Mouse (Mus musculus): ENCODE measurements around the gene Zfp59.
"Not testable (repeated sequence)": the region's sequence is repeated elsewhere in the genome, so short reads cannot be mapped to it uniquely, and the experiment has no call there.

The Zfp59 gene

DNA sequence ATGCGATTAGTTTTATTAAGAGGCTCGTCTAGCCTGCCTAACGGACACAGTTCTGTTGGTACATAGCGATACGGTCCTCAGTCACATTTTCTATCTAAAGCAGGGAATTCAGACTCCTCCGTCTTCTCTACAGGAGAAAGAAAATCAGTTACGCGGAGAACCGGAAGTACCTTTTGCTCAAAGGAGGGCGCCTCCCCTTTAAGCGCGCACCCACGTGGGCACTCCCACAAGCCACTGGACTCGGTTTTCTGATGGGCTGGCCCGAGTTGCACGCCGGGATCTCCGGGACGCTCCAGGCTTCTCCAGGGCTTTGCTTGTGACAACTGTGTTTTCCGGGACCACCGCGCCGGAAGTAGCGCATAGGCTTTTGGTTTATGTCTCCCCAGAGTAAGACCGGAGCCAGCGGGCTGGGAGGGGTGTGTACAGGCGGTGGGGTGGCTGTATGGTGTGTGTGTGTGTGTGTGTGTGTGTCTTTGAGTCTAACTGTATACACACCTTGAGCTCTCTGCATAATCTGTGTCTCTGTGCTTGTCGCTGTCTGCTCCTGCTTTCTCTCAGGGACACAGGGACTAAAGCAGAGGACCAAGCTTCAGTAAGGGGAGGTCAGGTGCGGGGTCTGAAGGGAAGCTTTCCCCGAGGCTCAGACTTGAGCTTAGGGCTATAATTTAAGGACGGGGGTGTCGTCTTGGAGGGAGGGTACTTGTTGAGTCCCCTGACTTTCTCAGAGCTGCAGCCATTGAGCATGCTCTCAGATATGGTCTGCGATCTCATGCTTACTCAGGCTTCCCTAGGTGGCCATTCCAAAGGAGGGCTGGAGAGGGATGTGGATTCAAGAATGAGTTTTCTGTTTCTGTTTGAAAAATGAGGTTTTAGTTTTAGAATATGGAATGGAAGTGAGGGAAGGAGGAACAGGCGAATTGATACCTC is at the start of gene Zfp59:
Gene Zfp59, plus strand, starts transcription at position 285 of the 927 bp plus-strand sequence.
- DNase-seq (ENCODE audit: low spot score), result peak; percentile 71

DNA sequence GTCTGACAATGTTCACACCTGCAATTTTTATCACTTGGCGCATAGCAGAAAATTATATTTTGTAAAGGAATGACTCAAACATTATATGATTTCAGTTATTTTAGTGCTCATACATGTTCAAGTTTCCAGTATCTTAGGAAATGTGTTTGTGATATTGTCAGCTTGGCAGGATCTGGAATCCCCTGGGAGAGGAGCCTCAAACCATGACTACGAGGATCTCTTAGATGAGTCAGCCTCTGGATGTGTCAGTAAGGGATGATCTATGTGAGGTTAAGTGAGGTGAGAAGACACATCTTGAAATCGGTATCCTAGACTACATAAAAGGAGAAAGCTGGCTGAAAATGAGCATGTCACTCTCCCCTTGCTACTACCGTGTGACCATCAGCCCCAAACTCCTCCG is 49.1 kb upstream of the Zfp59 start:
- DNase-seq (ENCODE audit: low spot score), result no peak

DNA sequence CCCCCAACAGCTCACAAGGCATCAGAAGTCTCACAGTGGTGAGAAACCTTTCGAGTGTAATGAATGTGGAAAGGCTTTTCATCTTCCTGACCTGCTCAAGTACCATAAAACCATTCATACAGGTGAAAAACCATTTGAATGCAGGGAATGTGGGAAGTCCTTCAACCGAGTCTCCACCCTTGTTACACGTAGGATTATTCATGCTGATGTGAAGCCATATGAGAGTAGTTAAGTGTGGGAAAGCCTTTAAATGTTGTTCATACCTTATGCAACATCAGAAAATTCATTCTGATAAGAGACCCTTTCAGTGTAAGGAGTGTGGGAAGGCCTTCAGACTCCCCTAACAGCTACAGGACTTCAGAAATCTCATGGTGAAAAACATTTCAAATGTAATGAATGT is 44.5 kb upstream of the Zfp59 start:
- not testable (repeated sequence) for DNase-seq (ENCODE audit: low spot score)

DNA sequence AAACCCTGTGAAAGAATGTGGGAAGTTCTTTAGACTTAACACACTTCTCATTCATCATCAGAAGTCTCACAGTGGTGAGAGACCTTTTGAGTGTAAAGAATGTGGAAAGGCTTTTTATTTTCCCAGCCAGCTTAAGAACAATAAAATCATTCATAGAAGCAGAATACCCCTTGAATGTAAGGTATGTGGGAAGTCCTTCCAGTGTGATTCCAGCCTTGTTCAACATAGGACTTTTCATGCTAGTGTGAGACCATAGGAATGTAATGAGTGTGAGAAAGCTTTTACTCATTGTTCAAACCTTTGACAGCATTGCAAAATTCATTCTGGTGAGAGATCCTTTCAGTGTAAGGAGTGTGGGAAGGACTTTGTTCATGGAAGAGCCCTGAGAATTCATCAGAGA is 43.8 kb upstream of the Zfp59 start:
- DNase-seq (ENCODE audit: low spot score), result no peak

DNA sequence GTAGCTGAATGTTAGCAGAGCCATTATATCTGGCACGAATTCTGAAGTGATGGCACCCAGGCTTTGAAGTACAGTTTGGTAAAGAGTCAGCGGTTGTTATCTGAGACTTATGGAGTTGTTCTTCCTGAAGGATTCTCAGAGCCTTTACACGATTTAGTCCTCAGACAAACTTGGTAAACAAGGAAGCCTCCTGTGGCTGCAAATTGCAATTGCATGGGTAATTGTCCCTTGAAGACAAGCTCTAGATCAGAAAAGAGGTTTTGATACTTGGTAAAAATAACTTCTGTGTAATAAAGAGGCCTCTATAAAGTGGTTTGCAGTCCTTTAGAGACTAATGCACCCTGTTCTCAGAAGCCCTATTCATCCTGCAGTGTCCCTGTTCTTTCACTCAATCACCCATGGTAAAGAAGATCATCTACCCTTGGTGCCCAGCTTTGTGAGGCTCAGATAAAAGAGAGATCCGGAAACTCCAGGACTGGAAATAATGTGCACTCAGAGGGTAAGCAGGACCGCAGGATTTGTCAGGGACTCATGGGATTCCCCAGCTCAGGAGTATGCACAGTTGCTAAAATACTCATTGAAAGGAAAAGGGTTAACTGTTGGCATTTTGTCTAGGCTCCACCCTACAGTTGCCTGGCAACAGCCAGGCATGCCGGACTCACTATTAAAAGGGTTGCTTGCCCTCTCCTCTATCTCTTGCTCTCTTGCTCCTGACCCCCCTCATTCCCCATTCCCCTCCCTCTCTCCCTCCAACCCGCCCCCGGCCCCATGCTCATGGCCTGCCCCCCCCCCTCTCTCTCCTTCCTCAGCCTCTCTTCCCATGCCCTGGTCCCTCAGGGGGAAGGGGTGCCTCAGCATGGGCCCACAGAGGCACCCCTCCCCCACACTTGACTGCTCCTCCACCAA is 40.2 kb upstream of the Zfp59 start:
- DNase-seq (ENCODE audit: low spot score), result no peak

DNA sequence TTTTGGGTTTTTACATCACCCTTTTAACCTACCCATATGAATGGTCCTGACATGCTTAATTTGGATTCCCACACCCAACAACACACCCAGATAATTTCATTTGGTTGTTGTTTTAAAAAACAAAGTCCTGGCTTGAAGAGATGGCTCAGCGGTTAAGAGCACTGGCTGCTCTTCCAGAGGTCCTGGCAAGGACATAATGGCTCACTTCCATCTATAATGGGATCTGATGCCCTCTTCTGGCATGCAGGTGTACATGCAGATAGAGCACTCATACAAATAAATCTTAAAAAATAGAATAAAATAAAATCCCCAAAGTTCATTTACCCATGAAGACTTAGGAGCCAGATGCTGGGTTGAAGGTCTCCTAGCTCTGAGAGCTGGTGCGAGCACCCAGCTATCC is 37.3 kb upstream of the Zfp59 start:
- no peak for DNase-seq (ENCODE audit: low spot score)

DNA sequence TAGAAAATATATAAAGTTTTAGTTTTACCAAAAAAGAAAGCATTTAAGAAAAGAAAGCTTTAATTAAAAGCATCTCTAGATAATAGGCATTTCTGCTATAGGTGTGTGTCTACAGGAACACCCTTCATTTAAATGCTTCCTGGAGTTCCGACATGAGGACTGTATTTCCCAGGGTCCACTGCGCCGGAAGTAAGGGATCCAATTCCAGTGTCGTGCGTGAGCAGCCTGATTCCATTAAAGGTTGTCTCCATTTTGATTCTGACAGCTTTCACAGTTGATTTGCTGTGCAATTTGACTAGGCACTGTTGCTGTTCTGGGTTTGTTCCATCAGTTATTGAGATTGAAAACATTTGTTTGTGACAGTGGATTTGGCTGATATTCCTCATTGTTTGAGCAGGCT is 35.4 kb upstream of the Zfp59 start:
- no peak for DNase-seq (ENCODE audit: low spot score)

DNA sequence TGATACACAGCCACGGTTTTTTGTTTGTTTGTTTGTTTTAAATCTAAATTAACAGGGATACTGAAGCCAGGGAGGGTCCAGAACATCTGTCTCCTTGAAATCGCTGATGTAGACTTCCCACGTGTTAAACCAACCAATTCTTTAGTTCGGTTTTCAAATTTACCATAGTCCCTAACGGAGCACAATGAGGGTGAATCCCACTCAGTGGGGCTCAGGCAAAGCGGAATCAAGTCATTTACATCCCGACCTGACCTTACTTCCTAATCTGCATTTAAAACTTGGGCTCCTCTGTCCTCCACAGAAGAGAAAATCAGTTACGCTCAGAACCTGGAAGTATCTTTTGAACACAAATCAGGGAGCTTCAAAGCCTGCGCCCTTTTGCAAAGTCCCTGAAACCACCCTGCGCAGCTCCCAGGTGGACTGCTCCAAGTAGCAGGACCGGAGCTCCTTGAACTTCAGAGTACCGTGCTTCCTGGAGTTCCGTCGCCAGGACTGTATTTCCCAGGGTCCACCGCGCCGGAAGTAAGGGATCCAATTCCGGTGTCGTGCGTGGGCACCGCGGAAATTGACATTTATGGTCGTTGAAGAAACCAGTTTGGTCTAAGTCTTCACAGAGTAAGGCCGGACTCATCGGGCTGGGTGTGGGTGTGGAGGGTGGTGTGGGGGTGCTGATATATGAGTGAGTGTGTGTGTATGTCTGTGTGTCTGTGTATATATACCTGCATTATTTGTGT is 33.9 kb upstream of the Zfp59 start:
- DNase-seq (ENCODE audit: low spot score), result peak; percentile 58

DNA sequence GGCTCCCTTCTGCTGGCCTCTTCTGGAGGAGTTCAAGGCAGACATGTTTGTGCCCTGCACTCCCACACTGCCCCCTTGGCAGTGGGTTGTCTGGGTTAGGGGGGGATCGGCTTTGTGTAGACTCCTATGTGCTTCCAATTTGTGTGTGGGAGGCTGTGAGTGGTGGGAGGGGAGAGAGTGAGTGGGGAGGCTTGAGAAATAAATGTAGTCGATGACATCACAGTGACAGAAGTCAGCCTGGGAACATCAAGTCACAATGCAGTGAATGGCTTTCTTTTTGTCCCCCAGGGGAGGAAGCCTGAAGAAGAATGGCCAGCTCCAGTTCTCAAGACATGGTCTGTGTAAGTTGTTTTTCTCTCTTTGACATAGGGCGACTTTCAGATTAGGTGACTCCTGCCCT is 31.5 kb upstream of the Zfp59 start, which contains the start of gene Zfp626:
Gene Zfp626, plus strand, starts transcription at position 301 of the 400 bp plus-strand sequence.
- not testable (repeated sequence) for DNase-seq (ENCODE audit: low spot score)

DNA sequence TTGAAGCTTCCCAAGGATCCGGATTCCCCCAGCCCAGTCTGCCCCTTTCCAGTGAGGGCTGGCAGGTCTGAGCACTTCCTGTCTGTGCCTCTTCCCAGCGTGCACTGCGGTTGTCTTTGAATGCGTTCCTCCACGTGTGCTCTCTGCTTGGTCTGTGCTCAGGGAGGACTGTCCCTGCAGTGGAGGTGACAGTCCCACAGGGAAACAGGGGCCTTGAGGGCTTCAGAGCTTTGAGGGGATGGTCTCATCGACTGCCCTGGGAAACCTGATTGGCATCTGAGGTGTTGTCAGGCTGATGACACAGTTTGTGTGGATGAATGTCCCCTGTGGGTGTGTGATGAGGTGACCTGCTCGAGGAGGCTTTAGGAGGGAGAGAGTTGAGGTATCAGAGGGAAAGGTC is 31.1 kb upstream of the Zfp59 start:
- not testable (repeated sequence) for DNase-seq (ENCODE audit: low spot score)

DNA sequence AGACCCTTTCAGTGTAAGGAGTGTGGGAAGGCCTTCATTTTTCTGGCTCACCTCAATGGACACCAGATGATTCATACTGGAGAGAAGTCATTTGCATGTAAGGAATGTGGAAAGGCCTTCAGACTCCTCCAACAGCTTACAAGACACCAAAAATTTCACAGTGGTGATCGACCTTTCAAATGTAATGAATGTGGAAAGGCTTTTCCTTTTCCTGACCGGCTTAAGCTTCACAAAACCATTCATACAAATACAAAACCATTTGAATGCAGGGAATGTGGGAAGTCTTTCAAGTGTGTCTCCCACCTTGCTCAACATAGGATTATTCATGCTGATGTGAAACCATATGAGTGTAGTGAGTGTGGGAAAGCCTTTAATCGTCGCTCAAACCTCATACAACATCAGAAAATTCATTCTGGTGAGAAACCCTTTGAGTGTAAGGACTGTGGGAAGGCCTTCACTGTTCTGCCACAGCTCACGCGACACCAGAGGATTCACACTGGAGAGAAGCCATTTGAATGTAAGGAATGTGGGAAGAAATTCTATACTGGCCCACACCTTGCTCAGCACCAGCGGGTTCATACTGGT is 19.8 kb upstream of the Zfp59 start:
- no peak for DNase-seq (ENCODE audit: low spot score)

DNA sequence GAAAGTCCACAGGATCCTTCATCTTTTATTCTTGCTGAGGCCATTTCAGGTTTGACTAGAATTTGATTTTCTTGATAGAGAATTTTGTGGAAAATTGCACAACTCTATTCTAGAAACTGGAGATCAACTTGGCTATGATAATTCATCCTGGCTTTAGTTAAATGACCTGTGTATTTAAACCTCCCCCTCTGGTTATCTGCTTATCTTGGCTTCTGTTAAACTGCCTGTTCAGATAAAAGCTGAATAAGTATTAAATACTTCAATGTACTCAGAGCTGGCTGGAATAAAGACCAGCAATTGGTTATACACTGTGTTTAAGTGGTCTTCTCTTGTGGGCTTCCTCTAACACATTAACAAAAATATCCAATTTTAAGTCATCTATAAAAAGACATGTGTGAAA is 15.8 kb upstream of the Zfp59 start:
- DNase-seq (ENCODE audit: low spot score), result no peak

DNA sequence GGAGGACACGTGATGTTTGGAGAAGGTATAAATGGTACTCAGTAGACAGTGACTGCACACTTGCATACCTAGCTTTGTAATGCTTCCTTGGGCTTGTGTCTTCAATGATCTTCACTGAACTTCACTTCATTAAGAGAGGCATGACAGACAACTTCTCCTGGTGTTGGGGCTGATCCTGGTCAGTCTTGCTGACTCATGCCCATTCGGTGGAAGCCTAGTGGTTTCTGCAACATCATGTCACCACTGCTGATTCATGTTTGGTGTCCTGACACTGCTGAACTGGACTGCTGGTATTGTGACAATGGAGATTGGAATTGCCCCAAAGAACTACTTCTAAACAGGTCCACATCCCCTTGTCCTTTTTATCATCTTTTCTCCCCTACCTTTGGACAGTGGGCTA is 4.3 kb upstream of the Zfp59 start:
- no peak for DNase-seq (ENCODE audit: low spot score)

DNA sequence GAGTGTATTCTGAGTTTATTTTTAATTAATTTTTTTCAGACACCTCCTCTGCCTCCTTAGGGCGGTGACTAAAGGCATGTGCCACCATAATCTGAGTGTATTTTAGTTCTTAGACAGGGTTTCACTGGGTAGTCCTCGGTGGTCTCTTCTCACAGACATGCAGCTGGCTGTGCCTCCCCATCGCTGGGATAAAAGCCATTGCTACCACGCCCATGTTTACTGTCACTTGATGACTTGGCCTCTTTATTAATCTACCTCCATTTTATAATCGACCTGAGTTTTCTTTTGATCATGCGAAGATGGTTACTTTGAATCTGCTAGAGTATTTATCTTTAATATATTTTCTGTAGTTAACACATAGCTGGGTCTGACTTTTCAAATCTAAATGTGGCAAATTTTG is 511 bp upstream of the Zfp59 start:
- no peak for DNase-seq (ENCODE audit: low spot score)

DNA sequence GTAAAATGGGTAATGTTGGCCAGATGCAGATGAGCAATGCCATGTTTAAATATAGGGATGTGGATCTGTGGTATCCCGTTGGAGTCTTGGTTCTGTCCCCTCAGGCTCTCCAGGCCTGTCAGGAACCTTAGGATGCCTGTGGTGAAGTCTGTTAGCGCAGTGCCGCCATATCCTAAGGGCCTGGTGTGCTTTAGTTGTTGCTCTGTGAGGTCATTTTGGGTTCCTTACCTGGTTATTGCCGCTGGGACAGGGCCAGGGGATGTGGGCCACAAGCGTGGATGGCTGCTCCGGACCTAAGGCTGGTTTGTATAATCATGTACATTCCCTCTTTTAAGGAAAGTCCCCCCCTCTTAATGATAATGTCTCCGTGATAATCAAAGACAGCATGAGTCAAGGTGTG is 1.2 kb downstream of the Zfp59 start:
- DNase-seq (ENCODE audit: low spot score), result no peak

DNA sequence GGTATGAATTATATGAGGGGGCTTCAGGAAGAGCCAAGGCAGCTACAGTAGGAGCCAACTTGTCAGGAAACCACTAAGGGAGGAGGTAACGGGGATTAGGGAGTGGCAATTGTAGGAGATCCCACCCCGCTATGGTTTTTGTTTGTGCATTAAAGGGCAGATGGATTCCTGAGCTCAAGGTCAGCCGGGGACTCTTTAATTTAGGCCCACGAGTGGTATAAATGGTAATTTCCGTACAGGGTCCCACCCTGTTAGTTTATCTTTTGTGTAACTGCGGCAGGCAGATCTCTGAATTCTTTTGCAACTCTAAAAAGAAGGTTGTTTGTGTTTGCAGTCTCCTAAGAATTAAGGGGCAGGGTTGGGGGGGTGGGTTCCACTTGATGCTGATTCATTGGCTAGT is 1.7 kb downstream of the Zfp59 start:
- no peak for DNase-seq (ENCODE audit: low spot score)

DNA sequence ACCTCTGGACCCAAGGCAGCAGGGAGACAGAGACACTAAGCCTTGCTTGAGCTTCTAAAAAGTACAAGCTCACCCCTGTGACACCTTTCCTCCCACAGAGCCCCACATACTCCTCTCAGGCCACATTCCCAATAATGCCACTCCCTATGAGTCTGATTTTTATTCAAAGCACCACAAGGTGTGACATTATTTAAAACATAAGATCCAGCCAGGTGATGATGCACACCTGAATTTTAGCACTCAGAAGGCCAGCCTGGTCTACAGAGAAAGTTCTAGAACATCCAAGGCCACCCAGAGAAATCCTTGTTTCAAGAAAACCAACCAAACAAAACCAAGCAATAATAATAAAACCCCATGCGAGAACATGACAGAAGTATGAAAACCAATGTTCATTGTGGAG is 18.8 kb downstream of the Zfp59 start, which contains the start of gene Zfp607a:
Gene Zfp607a, plus strand, starts transcription at position 301 of the 400 bp plus-strand sequence.
- no peak for DNase-seq (ENCODE audit: low spot score)

DNA sequence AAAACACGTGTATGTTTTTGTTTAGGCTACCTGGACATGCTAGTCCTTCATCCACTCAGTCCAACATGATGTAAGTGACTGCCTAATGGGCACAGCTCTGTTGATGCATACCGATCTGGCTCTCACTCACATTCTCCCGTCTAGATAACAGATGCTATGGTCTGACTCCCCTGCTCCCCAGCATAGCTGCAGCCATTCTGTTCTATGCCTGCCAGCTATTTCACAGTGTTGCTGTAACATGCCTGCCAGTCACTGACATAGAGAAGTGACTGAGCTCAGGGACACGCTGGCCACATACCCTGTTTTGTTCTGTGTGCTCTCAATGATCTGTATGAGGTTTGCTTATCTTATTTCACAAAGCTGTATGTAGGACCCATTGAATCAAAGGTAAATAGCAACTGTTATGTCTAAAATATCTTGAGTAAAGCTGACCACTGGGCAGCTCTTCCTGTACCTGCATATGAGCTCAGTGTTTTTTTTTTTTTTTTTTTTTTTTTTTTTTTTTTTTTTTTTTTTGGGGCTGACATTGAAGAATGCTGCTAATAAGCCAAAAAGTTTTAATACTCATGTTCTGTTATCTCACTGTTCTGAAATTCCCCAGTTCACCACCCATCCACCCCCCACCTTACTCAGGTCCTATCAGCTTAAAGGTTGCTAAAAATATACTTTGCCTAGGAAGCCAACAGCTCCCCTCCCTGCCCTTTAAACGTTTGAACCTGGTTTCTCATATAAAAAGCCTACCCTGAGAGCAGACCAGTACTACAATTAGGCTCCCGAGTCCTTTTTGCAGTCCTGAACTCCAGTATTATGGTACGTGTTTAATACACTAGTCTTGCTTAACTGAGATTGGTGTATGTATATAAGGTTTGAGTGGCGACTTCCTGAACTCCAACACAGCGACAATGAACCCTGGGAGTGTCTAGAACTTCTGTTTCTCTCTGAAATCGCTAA is 21.2 kb downstream of the Zfp59 start:
- DNase-seq (ENCODE audit: low spot score), result no peak

DNA sequence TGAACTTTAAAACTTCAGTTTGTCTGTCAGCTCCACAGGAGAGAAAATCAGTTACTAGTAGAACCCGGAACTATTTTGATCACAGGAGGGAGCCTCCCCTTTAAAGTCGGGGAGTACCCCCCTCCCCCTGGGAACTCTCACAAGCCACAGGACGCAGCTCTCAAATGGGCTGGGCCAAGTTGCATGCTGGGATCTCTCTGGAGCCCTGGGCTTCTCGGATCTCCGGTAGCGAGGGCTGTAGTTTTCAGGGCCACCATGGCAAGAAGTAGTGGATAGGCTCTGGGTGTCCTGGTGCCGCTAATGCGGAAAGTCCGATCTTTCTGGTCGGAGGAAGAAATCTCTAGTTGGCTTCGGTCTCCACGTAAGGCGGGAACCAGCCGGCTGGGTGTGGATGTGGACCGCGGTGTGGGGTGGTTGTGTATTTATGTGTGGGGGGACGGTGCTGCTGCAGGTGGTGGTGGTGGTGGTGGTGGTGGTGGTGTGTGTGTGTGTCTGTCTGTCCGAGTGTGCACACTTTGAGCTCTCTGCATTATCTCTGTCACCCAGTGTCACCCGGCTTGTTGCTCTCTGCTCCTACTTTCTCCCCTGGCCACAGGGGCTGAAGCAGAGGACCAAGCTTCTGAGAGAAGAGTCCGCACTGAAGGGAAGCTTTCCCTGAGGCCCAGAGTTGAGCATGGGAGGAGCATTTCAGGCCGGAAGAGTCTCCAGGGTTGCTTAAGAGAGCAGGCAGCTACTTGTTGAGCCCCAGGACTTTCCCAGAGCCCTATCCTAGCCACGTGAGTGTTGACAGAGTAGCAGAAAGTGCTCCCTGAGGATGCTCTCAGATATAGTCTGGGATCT is 22.2 kb downstream of the Zfp59 start:
- DNase-seq (ENCODE audit: low spot score), result peak; percentile 17

DNA sequence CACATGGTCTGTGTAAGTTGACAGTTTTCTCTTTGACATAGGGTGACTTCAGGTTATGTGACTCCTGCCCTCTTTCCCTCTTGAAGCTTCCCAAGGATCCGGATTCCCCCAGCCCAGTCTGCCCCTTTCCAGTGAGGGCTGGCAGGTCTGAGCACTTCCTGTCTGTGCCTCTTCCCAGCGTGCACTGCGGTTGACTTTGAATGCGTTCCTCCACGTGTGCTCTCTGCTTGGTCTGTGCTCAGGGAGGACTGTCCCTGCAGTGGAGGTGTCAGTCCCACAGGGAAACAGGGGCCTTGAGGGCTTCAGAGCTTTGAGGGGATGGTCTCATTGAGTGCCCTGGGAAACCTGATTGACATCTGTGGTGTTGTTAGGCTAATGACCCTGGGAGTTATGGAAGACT is 24.2 kb downstream of the Zfp59 start:
- DNase-seq (ENCODE audit: low spot score), result not testable (repeated sequence)

Measured in layer of hippocampus, adult 9-10 months (tissue).